Mouse (Mus musculus): ENCODE measurements around the gene B4galnt4. TPM values are rescaled to one million over a fixed set of nuclear protein-coding genes. Genes with fewer than 3 reads are reported as not detected.

B4galnt4 gene
- polyA plus RNA-seq, 1 experiment from 2014 or later, result 33.0 TPM

DNA sequence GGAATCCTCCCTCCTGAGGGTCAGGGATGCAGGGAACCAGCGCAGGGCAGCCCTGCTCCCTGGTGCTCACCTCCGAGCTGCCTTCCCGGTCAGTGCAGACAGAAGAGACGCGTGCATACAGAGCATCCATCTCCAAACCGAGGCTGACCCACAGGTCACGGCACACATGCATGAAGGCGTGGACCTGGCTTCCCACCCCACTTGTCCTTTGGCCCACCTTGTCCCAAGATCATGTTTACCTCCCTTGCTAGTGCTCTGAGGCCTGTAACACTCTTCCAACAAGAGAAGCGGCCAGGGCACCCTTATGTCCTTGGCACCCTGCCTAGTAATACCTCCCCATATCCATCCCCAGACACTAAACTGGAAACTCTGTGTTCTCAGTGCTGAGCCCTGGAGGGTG, 55.0 kb downstream of the B4galnt4 start:
- H3K4me3 ChIP-seq, result no peak overlapping the region
- H3K4me1 ChIP-seq, result no peaks in the 10 kb centered on the region
- no peak overlapping the region for H3K4me2 ChIP-seq
- H3K9me3 ChIP-seq (replicated peaks), result no peaks in the 10 kb centered on the region
- H3K27ac ChIP-seq, result no peak overlapping the region
- H3K9ac ChIP-seq, result no peak overlapping the region
- H3K36me3 ChIP-seq (ENCODE audit: poor library complexity, severe bottlenecking), result no peaks in the 10 kb centered on the region
- peaks cover 16% of the 10 kb centered on the region; the same call in 1 of the 2 replicates for H3K27me3 ChIP-seq
- ATAC-seq, result no peak
- 81% methylated on average over 9 of the region's 9 CpGs for WGBS

DNA sequence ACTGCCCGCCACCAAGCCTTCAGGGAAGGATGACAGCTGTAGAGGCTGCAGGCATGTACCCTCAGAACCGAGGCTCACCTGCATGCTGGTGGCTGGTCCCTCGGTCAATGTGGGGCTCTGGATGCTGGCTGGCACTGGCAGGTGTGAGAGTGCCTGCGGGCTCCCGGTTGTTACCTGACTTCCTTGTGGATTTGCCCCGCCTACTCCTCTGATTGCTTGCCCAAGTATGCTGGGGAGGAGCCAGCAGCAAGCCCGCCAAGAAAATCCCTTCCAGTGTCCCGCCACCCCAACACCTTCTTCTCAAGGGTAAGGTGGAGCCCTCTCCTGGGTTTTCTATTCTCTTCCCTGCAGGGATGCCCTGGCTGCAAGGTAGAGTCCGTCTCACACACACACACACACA, 56.7 kb downstream of the B4galnt4 start, which contains the start of gene Ano9:
Gene Ano9 (minus strand): TSS at position 171 of the 400 bp plus-strand sequence.
- no peak for ATAC-seq
- WGBS, result 11% methylated on average over 9 of the region's 9 CpGs
- Histone ChIP-seq H3K4me3 (no peak within 1 kb of the TSS), H3K4me1 (no peaks in the 10 kb centered on the region), H3K36me3 (ENCODE audit: poor library complexity, severe bottlenecking) (no peaks in the 10 kb centered on the region), H3K9ac (no peak within 1 kb of the TSS), H3K27me3 (peaks cover 16% of the 10 kb centered on the region; the same call in 1 of the 2 replicates), H3K4me2 (no peak within 1 kb of the TSS), H3K9me3 (replicated peaks) (no peaks in the 10 kb centered on the region), H3K27ac (no peak within 1 kb of the TSS)

DNA sequence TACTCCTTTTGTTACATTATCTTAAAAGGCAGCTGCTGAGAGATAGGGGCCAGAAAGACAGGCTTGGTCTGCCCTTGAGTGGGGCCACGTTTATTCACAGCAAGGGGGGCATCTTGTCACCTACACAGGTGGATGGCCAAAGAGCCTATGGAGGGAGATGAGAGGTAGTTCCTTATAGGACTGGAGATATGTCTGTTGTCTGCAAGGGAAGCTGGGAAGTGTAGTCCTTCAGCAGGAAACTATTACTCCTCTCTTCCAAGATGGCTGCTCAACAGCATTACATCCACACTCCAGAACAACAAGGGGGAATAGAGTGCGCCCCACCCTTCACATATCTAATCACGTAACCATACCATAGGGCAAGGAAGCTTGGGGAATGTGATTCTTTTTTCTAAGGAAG, 58.6 kb downstream of the B4galnt4 start:
- Histone ChIP-seq H3K27me3 (peaks cover 16% of the 10 kb centered on the region; the same call in 1 of the 2 replicates), H3K4me3 (no peak overlapping the region), H3K36me3 (ENCODE audit: poor library complexity, severe bottlenecking) (no peaks in the 10 kb centered on the region), H3K4me1 (peaks cover 5% of the 10 kb centered on the region; the same call in 1 of the 2 replicates), H3K9ac (no peak overlapping the region), H3K27ac (no peak overlapping the region), H3K4me2 (no peak overlapping the region), H3K9me3 (replicated peaks) (no peaks in the 10 kb centered on the region)
- no peak for ATAC-seq
- WGBS, result 71% methylated on average over 3 of the region's 3 CpGs

DNA sequence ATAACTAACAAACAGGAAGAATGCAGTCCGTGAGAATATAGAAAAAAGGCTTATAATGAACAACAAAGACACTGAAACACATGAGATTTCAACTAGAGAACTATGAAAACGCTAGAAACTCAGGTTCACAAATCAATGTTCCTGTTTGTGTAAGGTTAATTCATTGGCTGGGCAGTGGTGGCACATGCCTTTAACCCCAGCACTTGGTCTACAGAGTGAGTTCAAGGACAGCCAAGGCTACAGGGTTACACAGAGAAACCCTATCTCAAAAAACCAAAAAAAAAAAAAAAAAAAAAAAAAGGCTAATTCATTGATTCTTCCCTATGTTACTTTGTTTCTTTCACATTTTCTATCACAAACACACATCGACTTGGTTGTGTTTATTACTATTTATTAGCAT, 59.7 kb downstream of the B4galnt4 start:
- H3K27me3 ChIP-seq, result peaks cover 16% of the 10 kb centered on the region; the same call in 1 of the 2 replicates
- no peak overlapping the region for H3K9ac ChIP-seq
- H3K4me2 ChIP-seq, result no peak overlapping the region
- 85% methylated on average over 3 of the region's 3 CpGs for WGBS
- H3K4me3 ChIP-seq, result no peak overlapping the region
- H3K27ac ChIP-seq, result no peak overlapping the region
- H3K4me1 ChIP-seq, result peaks cover 5% of the 10 kb centered on the region; the same call in 1 of the 2 replicates
- H3K9me3 ChIP-seq (replicated peaks), result no peaks in the 10 kb centered on the region
- no peaks in the 10 kb centered on the region for H3K36me3 ChIP-seq (ENCODE audit: poor library complexity, severe bottlenecking)
- no peak for ATAC-seq

DNA sequence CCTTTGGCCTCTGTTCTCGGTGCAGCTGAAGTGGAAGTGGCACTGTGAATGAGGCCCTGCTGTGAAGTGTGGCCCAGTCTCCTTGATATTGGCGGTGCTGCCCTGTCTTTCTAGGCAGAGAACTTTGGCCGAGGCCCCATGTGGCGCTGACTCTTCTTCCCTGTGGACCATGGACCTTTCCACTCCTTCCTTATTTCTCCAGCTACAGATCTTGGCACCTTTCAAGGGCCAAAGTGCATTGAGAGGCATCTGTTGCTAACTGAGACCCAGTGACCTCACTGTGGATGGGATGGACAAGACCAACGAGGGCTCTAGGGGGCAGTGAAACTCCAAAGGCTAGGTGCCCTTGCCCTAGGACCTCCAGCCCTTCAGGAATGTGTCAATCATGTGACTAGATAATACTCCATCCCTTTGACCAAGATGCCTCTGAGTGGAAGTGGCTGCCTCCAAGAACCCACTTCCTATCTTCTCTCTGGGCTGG, 60.2 kb downstream of the B4galnt4 start:
- H3K36me3 ChIP-seq (ENCODE audit: poor library complexity, severe bottlenecking), result no peaks in the 10 kb centered on the region
- WGBS, result 81% methylated on average over 5 of the region's 5 CpGs
- H3K27ac ChIP-seq, result no peak overlapping the region
- peaks cover 5% of the 10 kb centered on the region; the same call in 1 of the 2 replicates for H3K4me1 ChIP-seq
- H3K9me3 ChIP-seq (replicated peaks), result no peaks in the 10 kb centered on the region
- peaks cover 16% of the 10 kb centered on the region; the same call in 1 of the 2 replicates for H3K27me3 ChIP-seq
- no peak overlapping the region for H3K9ac ChIP-seq
- no peak for ATAC-seq
- H3K4me3 ChIP-seq, result no peak overlapping the region
- H3K4me2 ChIP-seq, result no peak overlapping the region

Other genes with a start within 250 kb of the B4galnt4 start
- 8.7 and 10.6 TPM in 2 replicates for gene Zfp941, start 238.9 kb upstream of the B4galnt4 start, polyA plus RNA-seq (2015; fragmentation: Nextera tagmentation; extraction: Ambion mirVana)
- not detected in 2 replicates for gene Urah, start 226.1 kb upstream of the B4galnt4 start, polyA plus RNA-seq (2015; fragmentation: Nextera tagmentation; extraction: Ambion mirVana)
- not detected in 2 replicates for gene Scgb1c1, start 215.6 kb upstream of the B4galnt4 start, polyA plus RNA-seq (2015; fragmentation: Nextera tagmentation; extraction: Ambion mirVana)
- not detected in 2 replicates for gene Odf3, start 213.3 kb upstream of the B4galnt4 start, polyA plus RNA-seq (2015; fragmentation: Nextera tagmentation; extraction: Ambion mirVana)
- gene Gm45785, start 204.8 kb upstream of the B4galnt4 start, polyA plus RNA-seq (2015; fragmentation: Nextera tagmentation; extraction: Ambion mirVana), result not detected in 2 replicates
- 65.7 and 80.4 TPM in 2 replicates for gene Ric8a, start 204.1 kb upstream of the B4galnt4 start, polyA plus RNA-seq (2015; fragmentation: Nextera tagmentation; extraction: Ambion mirVana)
- gene Bet1l, start 203.5 kb upstream of the B4galnt4 start, polyA plus RNA-seq (2015; fragmentation: Nextera tagmentation; extraction: Ambion mirVana), result 34.6 and 38.7 TPM in 2 replicates
- 310 and 318 TPM in 2 replicates for gene Psmd13, start 179.1 kb upstream of the B4galnt4 start, polyA plus RNA-seq (2015; fragmentation: Nextera tagmentation; extraction: Ambion mirVana)
- gene Sirt3, start 178.8 kb upstream of the B4galnt4 start, polyA plus RNA-seq (2015; fragmentation: Nextera tagmentation; extraction: Ambion mirVana), result 29.4 and 31.0 TPM in 2 replicates
- gene Cox8b, start 160.7 kb upstream of the B4galnt4 start, polyA plus RNA-seq (2015; fragmentation: Nextera tagmentation; extraction: Ambion mirVana), result not detected in 2 replicates
- gene Nlrp6, start 140.2 kb upstream of the B4galnt4 start, polyA plus RNA-seq (2015; fragmentation: Nextera tagmentation; extraction: Ambion mirVana), result 0.22 and 0.28 TPM in 2 replicates
- 8.2 and 9.4 TPM in 2 replicates for gene Pgghg, start 119.7 kb upstream of the B4galnt4 start, polyA plus RNA-seq (2015; fragmentation: Nextera tagmentation; extraction: Ambion mirVana)
- 0.45 and 0.64 TPM in 2 replicates for gene Ifitm5, start 110.8 kb upstream of the B4galnt4 start, polyA plus RNA-seq (2015; fragmentation: Nextera tagmentation; extraction: Ambion mirVana)
- gene Gm45717, start 105.2 kb upstream of the B4galnt4 start, polyA plus RNA-seq (2015; fragmentation: Nextera tagmentation; extraction: Ambion mirVana), result not detected in 2 replicates
- 147 and 153 TPM in 2 replicates for gene Ifitm2, start 105.1 kb upstream of the B4galnt4 start, polyA plus RNA-seq (2015; fragmentation: Nextera tagmentation; extraction: Ambion mirVana)
- gene Ifitm1, start 93.9 kb upstream of the B4galnt4 start, polyA plus RNA-seq (2015; fragmentation: Nextera tagmentation; extraction: Ambion mirVana), result 2.7 and 4.8 TPM in 2 replicates
- gene Ifitm3, start 50.3 kb upstream of the B4galnt4 start, polyA plus RNA-seq (2015; fragmentation: Nextera tagmentation; extraction: Ambion mirVana), result 12.7 and 18.1 TPM in 2 replicates
- gene Ifitm6, start 43.2 kb upstream of the B4galnt4 start, polyA plus RNA-seq (2015; fragmentation: Nextera tagmentation; extraction: Ambion mirVana), result not detected in 2 replicates
- not detected in 2 replicates for gene Gm17387, start 32.0 kb upstream of the B4galnt4 start, polyA plus RNA-seq (2015; fragmentation: Nextera tagmentation; extraction: Ambion mirVana)
- gene Pkp3, start 17.1 kb downstream of the B4galnt4 start, polyA plus RNA-seq (2015; fragmentation: Nextera tagmentation; extraction: Ambion mirVana), result 0.25 TPM in 1 of 2 replicates, not detected in the other
- 1.5 and 1.7 TPM in 2 replicates for gene Sigirr, start 39.5 kb downstream of the B4galnt4 start, polyA plus RNA-seq (2015; fragmentation: Nextera tagmentation; extraction: Ambion mirVana)
- 0.13 TPM in 1 of 2 replicates, not detected in the other for gene Ano9, start 56.7 kb downstream of the B4galnt4 start, polyA plus RNA-seq (2015; fragmentation: Nextera tagmentation; extraction: Ambion mirVana)
- gene Ptdss2, start 61.3 kb downstream of the B4galnt4 start, polyA plus RNA-seq (2015; fragmentation: Nextera tagmentation; extraction: Ambion mirVana), result 61.1 and 69.5 TPM in 2 replicates
- gene Rnh1, start 111.8 kb downstream of the B4galnt4 start, polyA plus RNA-seq (2015; fragmentation: Nextera tagmentation; extraction: Ambion mirVana), result 40.7 and 45.2 TPM in 2 replicates
- gene Hras, start 132.9 kb downstream of the B4galnt4 start, polyA plus RNA-seq (2015; fragmentation: Nextera tagmentation; extraction: Ambion mirVana), result 67.2 and 73.9 TPM in 2 replicates
- gene Lrrc56, start 133.1 kb downstream of the B4galnt4 start, polyA plus RNA-seq (2015; fragmentation: Nextera tagmentation; extraction: Ambion mirVana), result 12.6 and 17.3 TPM in 2 replicates
- gene Lmntd2, start 153.0 kb downstream of the B4galnt4 start, polyA plus RNA-seq (2015; fragmentation: Nextera tagmentation; extraction: Ambion mirVana), result 2.1 and 2.3 TPM in 2 replicates
- 29.4 and 33.8 TPM in 2 replicates for gene Rassf7, start 154.8 kb downstream of the B4galnt4 start, polyA plus RNA-seq (2015; fragmentation: Nextera tagmentation; extraction: Ambion mirVana)
- gene Phrf1, start 167.7 kb downstream of the B4galnt4 start, polyA plus RNA-seq (2015; fragmentation: Nextera tagmentation; extraction: Ambion mirVana), result 82.4 and 91.3 TPM in 2 replicates
- 1.0 and 1.1 TPM in 2 replicates for gene Irf7, start 205.4 kb downstream of the B4galnt4 start, polyA plus RNA-seq (2015; fragmentation: Nextera tagmentation; extraction: Ambion mirVana)
- not detected in 2 replicates for gene Cdhr5, start 215.7 kb downstream of the B4galnt4 start, polyA plus RNA-seq (2015; fragmentation: Nextera tagmentation; extraction: Ambion mirVana)
- gene Sct, start 218.0 kb downstream of the B4galnt4 start, polyA plus RNA-seq (2015; fragmentation: Nextera tagmentation; extraction: Ambion mirVana), result 0.60 and 0.62 TPM in 2 replicates
- 0.55 and 0.70 TPM in 2 replicates for gene Drd4, start 230.9 kb downstream of the B4galnt4 start, polyA plus RNA-seq (2015; fragmentation: Nextera tagmentation; extraction: Ambion mirVana)

Measured in forebrain, embryonic 13.5 days (tissue).